Mouse (Mus musculus) induced T-regulatory cell, adult 2 months (primary cell): ENCODE data around the gene Tigd4.

ENCODE experiments used
- DNase-seq: peaks from one replicate; pipeline ENCODE4 v3.0.0-alpha.2; 2012; ENCODE audit warnings: low read depth

Gene Tigd4

DNA sequence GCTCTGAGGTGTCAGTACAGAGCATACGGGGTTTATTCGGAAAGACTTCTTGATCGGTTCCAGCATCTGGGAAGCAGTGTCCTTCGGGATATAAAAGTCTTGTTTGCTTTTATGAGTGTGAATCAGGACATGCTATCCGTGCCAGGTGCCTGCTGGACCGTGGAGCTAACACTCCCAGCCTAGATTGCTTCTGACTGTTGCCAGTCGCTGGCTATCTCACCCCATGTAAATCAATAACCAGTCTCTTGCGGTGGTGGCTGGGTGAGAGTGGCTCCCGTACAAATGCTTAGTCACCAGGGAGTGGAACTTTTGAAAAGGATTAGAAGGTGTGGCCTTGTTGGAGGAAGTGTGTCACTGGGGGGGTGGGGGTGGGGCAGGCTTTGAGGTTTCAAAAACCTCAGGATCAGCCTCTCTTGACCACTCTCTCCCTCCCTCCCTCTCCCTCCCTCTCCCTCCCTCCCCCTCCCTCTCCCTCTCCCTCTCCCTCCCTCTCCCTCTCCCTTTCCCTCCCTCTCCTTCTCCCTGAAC lies 16.9 kb downstream of the Tigd4 start:
- no peak for DNase-seq

GRCm38 (mm10) chr3:84615050-84615855 lies 21.9 kb downstream of the Tigd4 start:
- DNase-seq: peak; percentile 74

DNA sequence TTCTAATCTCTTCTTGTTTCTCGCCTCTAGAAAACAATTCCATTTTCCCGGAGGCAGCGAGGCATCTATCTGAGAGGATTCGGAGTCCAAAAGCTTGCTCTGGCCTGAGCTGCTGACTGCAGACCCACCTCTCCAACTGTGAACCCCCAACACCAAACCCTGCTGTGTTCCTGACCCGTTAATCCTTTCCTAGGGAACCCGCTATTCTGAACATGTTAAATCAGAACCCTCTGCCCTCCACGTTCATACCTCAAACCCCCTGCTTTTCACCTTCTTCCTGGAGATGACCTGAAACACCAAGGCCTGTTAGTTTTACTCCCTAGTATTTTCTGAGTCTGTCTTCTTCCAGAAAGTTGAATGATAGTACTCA lies 22.5 kb downstream of the Tigd4 start:
- DNase-seq: no peak

- DNase-seq: no peak
Measured at GRCm38 (mm10) chr3:84618627-84619026, 25.3 kb downstream of the Tigd4 start.

DNA sequence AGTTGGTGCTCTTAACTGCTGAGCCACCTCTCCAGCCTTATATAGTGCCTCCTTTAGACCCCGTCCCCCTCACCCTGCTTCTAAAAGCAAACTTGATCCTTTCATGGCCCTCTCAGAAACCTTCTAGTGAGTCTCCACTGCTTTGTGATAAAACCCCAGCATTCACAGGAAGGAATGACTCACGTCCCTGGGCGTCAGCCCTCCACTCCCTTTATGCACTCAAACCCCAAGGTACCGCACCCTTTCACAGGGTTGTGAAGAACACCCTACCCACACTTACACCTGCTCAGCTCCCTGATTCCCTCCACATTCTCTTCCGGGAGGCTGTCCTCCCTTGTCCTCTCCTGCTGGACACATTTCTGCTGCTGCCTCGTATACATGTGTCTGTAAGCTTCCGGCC lies 25.7 kb downstream of the Tigd4 start:
- DNase-seq: no peak

- no peak for DNase-seq
Measured at GRCm38 (mm10) chr3:84619725-84620124, 26.4 kb downstream of the Tigd4 start.

DNA sequence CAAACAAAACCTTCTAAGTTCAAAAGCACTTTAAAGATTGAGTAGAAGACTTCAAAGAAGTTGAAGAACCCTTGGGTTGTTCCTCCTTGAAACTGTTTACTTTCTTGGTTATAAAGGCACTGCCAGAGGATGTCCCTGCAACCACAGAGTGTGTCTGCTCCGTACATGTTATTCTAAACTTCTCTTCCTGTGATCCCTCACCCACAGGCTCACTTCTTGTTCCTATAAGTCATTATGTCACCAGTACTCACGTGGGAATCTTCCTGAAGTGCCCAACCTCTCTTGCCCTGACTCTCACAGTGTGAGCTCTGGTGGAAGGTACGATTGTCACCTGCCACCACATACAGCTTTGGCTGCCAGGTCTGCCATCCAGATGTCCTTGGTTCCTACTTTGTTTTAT lies 28.7 kb downstream of the Tigd4 start:
- peak; percentile 21 for DNase-seq

GRCm38 (mm10) chr3:84631586-84631985 lies 38.2 kb downstream of the Tigd4 start:
- DNase-seq: no peak

- DNase-seq: no peak
Measured at GRCm38 (mm10) chr3:84637095-84637494, 43.7 kb downstream of the Tigd4 start.

GRCm38 (mm10) chr3:84637890-84638578 lies 44.7 kb downstream of the Tigd4 start:
- no peak for DNase-seq

- DNase-seq: no peak
Measured at GRCm38 (mm10) chr3:84638858-84639257, 45.5 kb downstream of the Tigd4 start.

- DNase-seq: no peak
Measured at GRCm38 (mm10) chr3:84639767-84640500, 46.6 kb downstream of the Tigd4 start.

- no peak for DNase-seq
Measured at GRCm38 (mm10) chr3:84640536-84640935, 47.2 kb downstream of the Tigd4 start.

- no peak for DNase-seq
Measured at GRCm38 (mm10) chr3:84641391-84641790, 48.0 kb downstream of the Tigd4 start.

DNA sequence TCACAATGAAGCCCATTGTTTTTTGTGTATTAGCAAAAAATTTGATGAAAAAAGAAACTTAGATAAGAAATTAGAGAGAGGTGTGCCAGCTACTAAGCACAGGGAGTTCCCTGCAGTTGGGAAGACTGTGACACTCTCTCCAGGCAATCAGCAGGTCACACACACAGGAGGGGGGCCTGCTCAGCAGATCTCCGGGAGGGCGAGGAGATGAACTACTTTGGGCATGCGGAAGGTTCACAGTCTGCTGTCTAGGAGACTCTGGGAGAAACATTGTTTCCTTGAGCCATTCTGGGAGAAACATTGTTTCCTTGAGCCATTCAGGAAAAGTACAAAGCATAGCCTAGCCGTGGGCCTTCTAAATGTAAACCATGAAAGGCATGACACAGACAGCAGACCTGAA lies 49.6 kb downstream of the Tigd4 start:
- no peak for DNase-seq

- DNase-seq: no peak
Measured at GRCm38 (mm10) chr3:84645156-84646006, 52.0 kb downstream of the Tigd4 start.

DNA sequence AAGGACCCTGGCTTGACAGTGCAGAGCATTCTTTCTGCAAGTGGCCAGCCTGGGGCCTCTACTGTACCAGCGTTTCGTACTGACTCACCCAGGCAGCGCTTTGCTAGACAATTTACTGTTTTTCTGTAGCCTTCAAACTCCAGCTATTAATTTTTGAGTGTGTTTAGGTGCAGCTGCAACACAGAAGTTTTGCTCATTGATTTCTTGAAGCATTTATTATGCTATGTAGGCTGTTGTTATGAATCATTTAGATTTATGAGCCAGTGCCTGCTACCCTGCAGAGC lies 52.6 kb downstream of the Tigd4 start:
- no peak for DNase-seq

- DNase-seq: no peak
Measured at GRCm38 (mm10) chr3:84646331-84646845, 53.0 kb downstream of the Tigd4 start.
